Mouse (Mus musculus): ENCODE data around the gene Cypt3.

The Cypt3 gene

DNA sequence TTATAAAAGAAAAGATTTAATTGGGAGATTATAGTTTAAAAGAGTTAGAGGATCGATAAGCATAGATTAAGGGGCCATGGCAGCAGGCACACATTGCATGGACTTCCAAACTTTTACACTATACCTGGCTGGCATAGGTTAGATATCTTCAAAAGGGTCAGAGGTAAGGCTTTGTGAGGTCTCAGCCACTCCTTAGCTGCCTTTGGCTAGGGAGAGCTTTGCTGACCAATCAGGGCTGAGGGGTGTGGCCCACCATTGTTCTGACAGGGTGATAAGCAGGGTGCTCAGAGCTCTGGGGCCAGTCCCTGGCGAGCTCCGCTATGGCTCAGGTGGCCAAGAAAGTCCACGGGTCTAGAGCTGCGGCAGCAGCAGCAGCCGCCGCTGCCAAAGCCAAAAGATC is at the start of gene Cypt3:
Gene Cypt3 (plus strand): TSS at position 301 of the 400 bp plus-strand sequence.
- POLR2A ChIA-PET = interaction anchor here in 1 of 4 experiments (0.7 kb wide), 1 partner anchor 59 kb away, joined by 3 read pairs; no protein-coding TSS in a partner anchor
- CTCF ChIA-PET = interaction anchor here in 1 of 4 experiments (0.9 kb wide), 1 partner anchor 188 kb away, joined by 3 read pairs; no protein-coding TSS in a partner anchor

DNA sequence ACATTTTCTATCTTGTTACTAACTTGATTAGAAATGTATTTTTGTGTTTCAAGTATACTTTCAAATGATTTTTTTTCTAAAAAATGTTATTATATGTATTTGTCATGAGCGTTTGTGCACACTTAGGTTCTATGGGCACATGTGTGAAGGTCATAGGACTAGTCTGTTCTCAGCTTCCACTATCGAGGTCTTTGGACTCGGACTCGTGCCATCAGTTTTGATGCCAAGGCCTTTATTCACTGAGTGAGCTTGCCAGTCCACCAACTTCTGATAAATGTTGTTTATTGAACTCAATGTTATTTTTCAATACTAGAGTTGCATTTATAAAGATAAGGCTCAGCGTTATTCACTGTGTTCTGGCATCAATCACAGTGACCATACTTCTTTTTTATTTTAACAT is 42.9 kb upstream of the Cypt3 start:
- CTCF ChIA-PET = no interaction called here
- POLR2A ChIA-PET = no interaction called here

DNA sequence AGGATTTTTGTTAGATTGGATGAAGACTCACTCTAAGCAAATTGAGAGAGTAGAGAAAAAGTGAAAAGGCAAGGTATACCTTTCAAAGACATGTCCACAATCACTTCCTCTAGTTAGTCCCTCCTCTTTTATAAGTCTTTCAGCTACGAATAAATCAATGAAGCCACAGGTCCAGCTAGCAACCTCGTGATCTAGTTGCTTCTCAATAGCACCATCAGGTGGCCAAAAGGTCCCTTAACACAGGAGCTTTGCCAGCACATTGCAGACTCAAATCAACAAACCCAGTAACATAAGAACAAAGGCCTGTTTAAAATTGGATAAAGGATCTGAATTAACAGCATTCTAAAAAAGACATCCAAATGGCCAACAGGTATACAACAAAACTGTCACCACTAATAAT is 30.0 kb upstream of the Cypt3 start:
- ChIA-PET POLR2A (interaction anchor here in 2 of 4 experiments (0.6 to 1.1 kb wide), 2 partner anchors 137 to 318 kb away, joined by 3 read pairs; no protein-coding TSS in a partner anchor), CTCF (interaction anchor here in 1 of 4 experiments (0.9 to 1.4 kb wide), 2 partner anchors 23 to 139 kb away, joined by 4 read pairs; no protein-coding TSS in a partner anchor)

DNA sequence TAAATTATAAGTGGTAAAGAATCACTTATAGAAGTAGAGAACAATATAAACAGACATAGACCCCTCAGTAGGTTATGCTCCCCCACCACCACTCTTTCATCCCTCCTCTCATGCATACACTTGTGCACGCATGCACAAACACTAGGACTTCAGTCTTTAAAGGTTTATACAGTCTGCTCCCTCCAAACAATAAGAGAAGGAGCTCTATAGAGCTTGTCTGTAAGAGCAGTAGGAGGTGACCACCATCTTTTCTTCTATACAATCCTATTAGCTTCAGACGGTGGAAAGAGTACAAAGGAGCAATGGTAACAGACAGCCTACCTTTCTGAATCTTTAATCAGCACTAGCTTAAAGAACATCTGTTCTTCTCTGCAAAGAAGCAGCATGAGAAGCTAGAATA is 1.8 kb upstream of the Cypt3 start:
- POLR2A ChIA-PET = no interaction called here
- CTCF ChIA-PET = interaction anchor here in 1 of 4 experiments (0.9 kb wide), 1 partner anchor 10 kb away, joined by 3 read pairs; no protein-coding TSS in a partner anchor

DNA sequence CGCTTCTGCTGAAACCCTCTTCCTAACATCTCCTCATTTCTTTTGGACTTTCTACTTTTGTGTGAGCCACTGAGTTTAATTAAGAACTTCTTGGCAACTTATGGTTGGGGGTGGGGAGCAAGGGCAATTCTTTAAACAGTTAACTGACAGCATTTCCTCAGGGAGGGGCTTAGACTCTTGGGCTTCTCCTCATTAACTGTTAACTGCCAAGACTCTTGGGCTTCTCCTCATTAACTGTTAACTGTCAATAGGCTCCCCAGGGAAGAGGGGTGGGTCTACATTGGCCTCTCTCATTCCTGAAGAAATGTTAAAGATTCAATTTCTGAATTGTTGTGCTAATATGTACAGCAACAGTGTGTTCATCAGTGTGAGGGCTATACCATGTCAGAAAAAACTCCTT is 6.3 kb downstream of the Cypt3 start:
- ChIA-PET CTCF (no interaction called here), POLR2A (no interaction called here)

DNA sequence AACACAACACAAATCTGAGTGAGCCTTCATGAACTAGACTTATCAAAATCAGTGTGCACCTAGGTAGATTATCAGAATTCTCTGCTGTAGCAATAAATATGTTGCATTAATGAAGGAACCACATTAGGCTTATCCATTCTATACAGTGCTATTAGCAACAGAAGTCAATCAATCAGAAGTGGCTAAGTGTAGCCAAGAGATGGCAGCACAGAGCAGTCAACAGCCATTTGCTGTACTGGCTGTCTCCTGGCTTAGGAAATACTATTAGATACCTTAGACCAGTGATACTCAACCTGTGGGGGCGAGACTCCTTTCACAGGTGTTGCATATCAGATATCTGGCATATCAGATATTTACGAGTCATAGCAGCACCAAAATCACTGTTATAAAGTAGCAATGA is 41.2 kb downstream of the Cypt3 start:
- POLR2A ChIA-PET = no interaction called here
- CTCF ChIA-PET = no interaction called here

All from embryonic stem cell, embryonic (primary cell).